Mouse (Mus musculus) liver (tissue): ENCODE data around the gene Zfp973.
"Not testable (repeated sequence)": the region's sequence is repeated elsewhere in the genome, so short reads cannot be mapped to it uniquely, and the experiment has no call there.

Source experiments
- DNase-seq: peaks from one replicate; pipeline ENCODE4 v3.0.0-alpha.2; 2020; ENCODE audit warnings: mixed read lengths

Gene Zfp973

GRCm38 (mm10) chr2:176670222-176670621, at the start of gene Zfp973:
Zfp973 (plus strand) TSS chr2:176670522.
- not testable (repeated sequence) for DNase-seq

- not testable (repeated sequence) for DNase-seq
Measured at GRCm38 (mm10) chr2:176636244-176636643, 34.1 kb upstream of the Zfp973 start, which contains the start of gene Gm14308. Gm14308 (minus strand) TSS chr2:176636344.

GRCm38 (mm10) chr2:176708051-176708450, 37.7 kb downstream of the Zfp973 start, which contains the start of gene Gm14305:
Gm14305 (plus strand) TSS chr2:176708328.
- DNase-seq: not testable (repeated sequence)
